Mouse (Mus musculus) spleen, adult 12 weeks (tissue): ENCODE data around the gene Spns1.
"Not testable (repeated sequence)": the region's sequence is repeated elsewhere in the genome, so short reads cannot be mapped to it uniquely, and the experiment has no call there.

Experiments
- DNase-seq: peaks from one replicate; pipeline ENCODE4 v3.0.0; 2022; ENCODE audit warnings: low spot score

Gene Spns1

GRCm38 (mm10) chr7:126338906-126339305, 38.3 kb downstream of the Spns1 start:
- no peak for DNase-seq

- no peak for DNase-seq
Measured at GRCm38 (mm10) chr7:126335556-126335955, 41.7 kb downstream of the Spns1 start.

GRCm38 (mm10) chr7:126332691-126333090, 44.6 kb downstream of the Spns1 start:
- DNase-seq: no peak

- DNase-seq: no peak
Measured at GRCm38 (mm10) chr7:126330693-126331092, 46.6 kb downstream of the Spns1 start.

- DNase-seq: no peak
Measured at GRCm38 (mm10) chr7:126329907-126330645, 47.2 kb downstream of the Spns1 start.

GRCm38 (mm10) chr7:126328848-126329247, 48.4 kb downstream of the Spns1 start:
- not testable (repeated sequence) for DNase-seq

DNA sequence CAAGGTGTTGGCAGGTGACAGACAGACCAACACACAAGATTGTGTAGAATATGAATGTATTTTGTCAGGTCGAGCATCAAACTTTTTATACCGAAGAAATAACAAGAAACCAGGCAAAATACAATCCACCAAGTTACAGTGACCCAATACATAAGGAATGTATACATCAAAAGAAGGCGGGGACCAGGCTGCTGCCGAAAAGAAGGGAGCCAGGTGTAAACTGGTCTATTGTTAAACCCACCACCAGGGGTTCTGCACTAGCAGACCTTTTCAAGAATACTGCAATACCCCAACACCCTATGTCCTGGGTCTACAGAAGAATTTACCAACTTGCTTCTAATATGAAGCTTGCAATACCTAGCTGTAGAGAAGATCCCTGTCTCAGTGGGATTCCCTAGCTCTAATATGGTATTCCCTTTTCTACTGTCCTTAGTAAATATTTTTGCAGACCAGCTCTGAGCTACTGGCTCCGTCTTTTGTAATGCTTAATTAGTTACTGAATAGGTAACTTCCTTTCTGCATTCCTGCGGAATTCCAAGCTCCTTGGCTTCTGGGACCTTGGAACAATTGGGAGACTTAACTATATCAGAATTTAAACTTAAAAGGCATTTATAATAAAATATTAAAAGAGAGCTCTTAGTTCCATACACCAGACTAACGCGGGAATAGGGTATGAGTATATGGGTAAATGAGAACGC, 51.5 kb downstream of the Spns1 start:
- not testable (repeated sequence) for DNase-seq

DNA sequence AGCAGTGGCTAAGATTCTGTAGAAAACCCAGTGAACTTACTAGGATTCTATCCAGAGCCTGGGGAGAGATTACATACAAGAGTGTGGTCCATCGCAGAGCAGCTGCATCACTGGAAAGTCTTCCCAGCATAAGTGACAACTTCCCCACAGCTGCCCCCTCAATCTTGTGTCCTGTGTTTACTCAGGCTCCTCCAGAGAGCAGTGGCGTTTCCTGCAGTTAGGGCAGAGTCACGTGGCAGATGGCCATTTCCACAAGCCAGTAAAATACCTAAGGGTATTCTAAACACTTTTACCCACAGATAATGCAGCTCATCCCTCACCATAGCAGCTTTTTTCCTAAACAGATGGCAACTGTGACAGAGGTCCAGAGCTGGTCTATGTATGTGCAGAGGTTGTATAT, 52.5 kb downstream of the Spns1 start:
- DNase-seq: no peak

DNA sequence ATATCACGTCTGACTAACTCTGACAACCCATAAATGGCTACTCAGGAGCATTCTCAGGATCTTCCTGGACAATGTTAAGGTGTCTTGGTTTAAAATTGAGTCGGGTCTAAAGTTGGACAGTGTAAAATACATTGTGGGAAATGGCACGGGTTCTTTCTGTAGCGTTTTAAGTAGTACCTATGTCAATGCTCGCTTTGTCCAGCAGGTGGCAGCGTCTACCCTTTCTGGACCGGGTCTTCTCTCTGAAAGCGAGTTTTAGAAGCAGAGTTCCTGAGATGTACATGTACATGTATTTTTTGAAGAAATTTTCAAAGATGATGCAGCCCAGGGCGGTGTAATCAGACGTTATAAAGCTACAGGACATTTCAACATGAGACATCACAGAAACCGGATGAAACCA, 53.5 kb downstream of the Spns1 start:
- DNase-seq: peak; percentile 63
